Mouse (Mus musculus) hindbrain, embryonic 14.5 days (tissue): ENCODE results near the gene Srrm1. TPM values are rescaled to one million over a fixed set of nuclear protein-coding genes. Genes with fewer than 3 reads are reported as not detected.
"Not testable (repeated sequence)": the region's sequence is repeated elsewhere in the genome, so short reads cannot be mapped to it uniquely, and the experiment has no call there.

ENCODE experiments used
- ATAC-seq: fragments of 200-750 bp; cut with Nextera tagmentation; 2 replicates; pipeline ENCODE4 v1.8.0; 2017; ENCODE audit warnings: moderate number of reproducible peaks, mild to moderate bottlenecking, moderate TSS enrichment, moderate library complexity; ENCODE audit not compliant: low FRiP score
- DNase-seq: peaks from one replicate; pipeline ENCODE4 v3.0.0-alpha.2; 2015; ENCODE audit warnings: low spot score
- H3K27ac ChIP-seq: fragments of 300-500 bp; sonication (generic); 2 replicates; pipeline ENCODE4 v1.5.1; 2014; ENCODE audit warnings: mild to moderate bottlenecking, moderate library complexity
- H3K27me3 ChIP-seq: fragments of 300-500 bp; sonication (generic); 2 replicates; pipeline ENCODE4 v1.6.1; 2014; ENCODE audit warnings: mild to moderate bottlenecking, low read length, mixed read lengths; ENCODE audit not compliant: control insufficient read depth, insufficient read depth
- H3K36me3 ChIP-seq: fragments of 300-500 bp; sonication (generic); replicated peaks from 2 replicates; pipeline ENCODE4 v1.6.1; 2014; ENCODE audit not compliant: control insufficient read depth, insufficient read depth
- H3K4me1 ChIP-seq: fragments of 300-500 bp; sonication (generic); replicated peaks from 2 replicates; pipeline ENCODE4 v1.6.1; 2014; ENCODE audit warnings: antibody characterized with exemption, low read length, mixed read lengths; ENCODE audit not compliant: control insufficient read depth, insufficient read depth
- H3K4me2 ChIP-seq: fragments of 300-500 bp; sonication (generic); replicated peaks from 2 replicates; pipeline ENCODE4 v1.6.1; 2014; ENCODE audit warnings: mild to moderate bottlenecking, moderate library complexity
- H3K4me3 ChIP-seq: fragments of 300-500 bp; sonication (generic); replicated peaks from 2 replicates; pipeline ENCODE4 v1.5.1; 2014; ENCODE audit warnings: mild to moderate bottlenecking, low read length
- H3K9ac ChIP-seq: fragments of 300-500 bp; sonication (generic); 2 replicates; pipeline ENCODE4 v1.6.1; 2014
- H3K9me3 ChIP-seq: fragments of 300-500 bp; sonication (generic); 2 replicates; pipeline ENCODE4 v1.6.1; 2016; ENCODE audit warnings: low read length; ENCODE audit not compliant: control insufficient read depth
- WGBS: fragments of 180-500 bp; shearing (Covaris S2); extraction: QIAGEN DNeasy Blood & Tissue Kit; methylation state at CpG from one replicate; pipeline ENCODE4 v1.1.7; 2014; 5-methylcytosine and 5-hydroxymethylcytosine counted together
- polyA plus RNA-seq: library from polyadenylated mRNA; unstranded; fragments of >200 nt; fragmentation: Nextera tagmentation; extraction: Ambion mirVana; gene quantifications from 2 replicates; pipeline ENCODE4 v1.2.1, GENCODE M21; 2014

The Srrm1 gene
- polyA plus RNA-seq, 1 experiment from 2014 or later, result 146 TPM

- Histone ChIP-seq H3K4me3 (no peak overlapping the region), H3K9me3 (no peaks in the 10 kb centered on the region), H3K36me3 (no peaks in the 10 kb centered on the region), H3K27ac (no peak overlapping the region), H3K27me3 (no peaks in the 10 kb centered on the region), H3K4me1 (no peaks in the 10 kb centered on the region), H3K4me2 (no peak overlapping the region), H3K9ac (no peak overlapping the region)
- no peak for DNase-seq
- 80% methylated on average over 3 of the region's 3 CpGs for WGBS
- no peak for ATAC-seq
These were observed 65.1 kb downstream of the Srrm1 start for GRCm38 (mm10) chr4:135287975-135288374.

- Histone ChIP-seq H3K27me3 (no peaks in the 10 kb centered on the region), H3K4me3 (no peak overlapping the region), H3K36me3 (no peaks in the 10 kb centered on the region), H3K4me1 (no peaks in the 10 kb centered on the region), H3K4me2 (no peak overlapping the region; the same call in 1 of the 2 replicates), H3K9ac (no peak overlapping the region), H3K27ac (no peak overlapping the region), H3K9me3 (no peaks in the 10 kb centered on the region)
- 13% methylated on average over 16 of the region's 16 CpGs for WGBS
- DNase-seq (no peak), ATAC-seq (no peak)
These were observed 66.2 kb downstream of the Srrm1 start for GRCm38 (mm10) chr4:135286833-135287395.

GRCm38 (mm10) chr4:135286033-135286622 is 67.0 kb downstream of the Srrm1 start:
- no peaks in the 10 kb centered on the region for H3K4me1 ChIP-seq
- no peaks in the 10 kb centered on the region for H3K36me3 ChIP-seq
- H3K27me3 ChIP-seq, result no peaks in the 10 kb centered on the region
- WGBS, result 67% methylated on average over 12 of the region's 12 CpGs
- H3K9ac ChIP-seq, result no peak overlapping the region
- ATAC-seq (no peak), DNase-seq (no peak)
- H3K4me2 ChIP-seq, result no peak overlapping the region
- no peaks in the 10 kb centered on the region for H3K9me3 ChIP-seq
- no peak overlapping the region for H3K27ac ChIP-seq
- no peak overlapping the region for H3K4me3 ChIP-seq

GRCm38 (mm10) chr4:135285436-135285835 is 67.7 kb downstream of the Srrm1 start:
- H3K27me3 ChIP-seq, result no peaks in the 10 kb centered on the region
- DNase-seq (no peak), ATAC-seq (no peak)
- no peak overlapping the region for H3K4me3 ChIP-seq
- H3K4me2 ChIP-seq, result no peak overlapping the region
- H3K36me3 ChIP-seq, result no peaks in the 10 kb centered on the region
- H3K27ac ChIP-seq, result no peak overlapping the region
- no peaks in the 10 kb centered on the region for H3K4me1 ChIP-seq
- H3K9me3 ChIP-seq, result no peaks in the 10 kb centered on the region
- 58% methylated on average over 8 of the region's 8 CpGs for WGBS
- no peak overlapping the region for H3K9ac ChIP-seq

- no peaks in the 10 kb centered on the region for H3K4me1 ChIP-seq
These were observed 69.2 kb downstream of the Srrm1 start for GRCm38 (mm10) chr4:135283875-135284274.

GRCm38 (mm10) chr4:135283417-135283816 is 69.7 kb downstream of the Srrm1 start:
- Histone ChIP-seq H3K4me1 (no peaks in the 10 kb centered on the region), H3K9ac (no peak overlapping the region), H3K27me3 (no peaks in the 10 kb centered on the region), H3K9me3 (no peaks in the 10 kb centered on the region), H3K4me2 (no peak overlapping the region), H3K27ac (no peak overlapping the region), H3K36me3 (no peaks in the 10 kb centered on the region), H3K4me3 (no peak overlapping the region)
- 79% methylated on average over 4 of the region's 4 CpGs for WGBS
- ATAC-seq (no peak), DNase-seq (no peak)

More at GRCm38 (mm10) chr4:135283875-135284274, 69.2 kb downstream of the Srrm1 start:
- Histone ChIP-seq H3K27ac (no peak overlapping the region), H3K9me3 (no peaks in the 10 kb centered on the region), H3K9ac (no peak overlapping the region), H3K4me3 (no peak overlapping the region), H3K36me3 (no peaks in the 10 kb centered on the region), H3K4me2 (no peak overlapping the region), H3K27me3 (no peaks in the 10 kb centered on the region)
- WGBS, result 87% methylated on average over 7 of the region's 7 CpGs
- no peak for DNase-seq
- ATAC-seq, result no peak

- no peaks in the 10 kb centered on the region for H3K9me3 ChIP-seq
- H3K4me3 ChIP-seq, result no peak overlapping the region
- H3K36me3 ChIP-seq, result no peaks in the 10 kb centered on the region
- no peak for ATAC-seq
- DNase-seq, result no peak
- no peak overlapping the region for H3K9ac ChIP-seq
- WGBS, result 72% methylated on average over 13 of the region's 13 CpGs
- H3K27me3 ChIP-seq, result no peaks in the 10 kb centered on the region
- no peaks in the 10 kb centered on the region for H3K4me1 ChIP-seq
- no peak overlapping the region for H3K27ac ChIP-seq
- H3K4me2 ChIP-seq, result no peak overlapping the region
These were observed 70.3 kb downstream of the Srrm1 start for GRCm38 (mm10) chr4:135282651-135283290.

- not testable (repeated sequence) for H3K4me2 ChIP-seq, H3K9me3 ChIP-seq, H3K27ac ChIP-seq, DNase-seq, H3K9ac ChIP-seq, H3K27me3 ChIP-seq, ATAC-seq, H3K4me3 ChIP-seq, H3K36me3 ChIP-seq, H3K4me1 ChIP-seq
- WGBS, result 79% methylated on average over 2 of the region's 2 CpGs
These were observed 73.1 kb downstream of the Srrm1 start for GRCm38 (mm10) chr4:135280016-135280415.

GRCm38 (mm10) chr4:135276681-135277379 is 76.3 kb downstream of the Srrm1 start:
- no peaks in the 10 kb centered on the region for H3K27me3 ChIP-seq
- H3K4me1 ChIP-seq, result no peaks in the 10 kb centered on the region
- no peak overlapping the region for H3K4me2 ChIP-seq
- ATAC-seq (no peak), DNase-seq (no peak)
- H3K27ac ChIP-seq, result no peak overlapping the region
- no peaks in the 10 kb centered on the region for H3K36me3 ChIP-seq
- H3K9me3 ChIP-seq, result no peaks in the 10 kb centered on the region
- H3K9ac ChIP-seq, result no peak overlapping the region
- 68% methylated on average over 4 of the region's 4 CpGs for WGBS
- no peak overlapping the region for H3K4me3 ChIP-seq
